Mouse (Mus musculus) urinary bladder, postnatal 25 days (tissue): ENCODE results near the gene Mta3.
"Not testable (repeated sequence)": the region's sequence is repeated elsewhere in the genome, so short reads cannot be mapped to it uniquely, and the experiment has no call there.

Source experiments
- DNase-seq: peaks from one replicate; pipeline ENCODE4 v3.0.0; 2022; ENCODE audit warnings: low spot score

Gene Mta3

DNA sequence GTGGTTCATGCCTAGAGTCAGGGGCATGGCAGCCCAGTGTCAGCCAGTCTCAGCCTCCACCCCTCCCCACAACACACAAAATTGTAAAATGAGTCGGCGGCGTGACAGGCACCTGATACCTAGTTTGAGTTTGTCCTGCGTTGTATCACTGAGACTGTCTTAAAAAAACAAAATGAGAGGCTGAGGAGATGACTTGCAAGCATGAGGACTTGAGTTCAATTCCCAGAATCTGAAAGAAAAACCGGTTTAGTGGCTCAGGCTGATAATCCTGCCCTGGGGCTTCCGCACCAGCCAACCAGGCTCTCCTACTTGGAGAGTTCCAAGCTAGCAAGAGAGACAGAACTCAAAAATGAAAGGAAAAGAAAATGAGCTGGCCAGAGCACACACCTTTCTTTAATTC, 2.9 kb downstream of the Mta3 start:
- no peak for DNase-seq

- DNase-seq = not testable (repeated sequence)
Measured at GRCm38 (mm10) chr17:83709517-83709916, 3.6 kb downstream of the Mta3 start.

- no peak for DNase-seq
Measured at GRCm38 (mm10) chr17:83710639-83711038, 4.7 kb downstream of the Mta3 start.

- no peak for DNase-seq
Measured at GRCm38 (mm10) chr17:83712341-83712740, 6.4 kb downstream of the Mta3 start.

DNA sequence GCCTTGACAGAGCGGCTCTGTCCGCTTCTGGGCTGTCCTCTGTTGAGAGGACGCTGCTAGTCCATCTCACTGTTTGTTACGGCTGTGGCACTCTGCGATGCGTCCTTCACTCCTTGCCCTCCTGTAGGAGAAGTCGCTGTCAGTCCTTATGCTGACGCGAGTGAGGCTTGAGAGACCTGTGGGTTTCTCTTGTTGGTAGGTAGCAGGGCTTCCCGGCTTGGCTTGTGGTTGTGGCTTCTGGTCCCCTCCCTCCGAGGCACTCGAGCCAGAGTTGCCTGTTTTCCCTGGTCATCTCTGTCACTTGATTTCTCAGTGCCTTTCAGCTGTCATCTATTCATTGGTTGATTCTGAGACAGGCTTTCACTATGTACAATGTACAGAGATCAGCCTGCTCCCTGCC, 14.5 kb downstream of the Mta3 start:
- no peak for DNase-seq

DNA sequence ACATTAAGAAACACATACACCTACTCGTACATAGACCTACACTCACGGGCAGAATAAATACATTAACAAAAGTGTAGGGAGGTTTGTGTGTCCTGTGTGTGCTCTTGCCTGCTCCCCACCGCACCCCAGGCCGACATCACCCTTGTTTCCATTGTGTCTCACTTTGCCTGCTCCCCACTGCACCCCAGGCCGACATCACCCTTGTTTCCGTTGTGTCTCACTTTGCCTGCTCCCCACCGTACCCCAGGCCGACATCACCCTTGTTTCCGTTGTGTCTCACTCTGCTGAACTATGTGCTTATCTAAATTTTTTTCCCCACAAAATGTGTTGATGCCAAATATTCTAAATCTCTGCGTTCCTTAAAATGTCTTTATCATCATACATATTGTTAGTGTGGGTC, 15.2 kb downstream of the Mta3 start:
- DNase-seq = no peak

DNA sequence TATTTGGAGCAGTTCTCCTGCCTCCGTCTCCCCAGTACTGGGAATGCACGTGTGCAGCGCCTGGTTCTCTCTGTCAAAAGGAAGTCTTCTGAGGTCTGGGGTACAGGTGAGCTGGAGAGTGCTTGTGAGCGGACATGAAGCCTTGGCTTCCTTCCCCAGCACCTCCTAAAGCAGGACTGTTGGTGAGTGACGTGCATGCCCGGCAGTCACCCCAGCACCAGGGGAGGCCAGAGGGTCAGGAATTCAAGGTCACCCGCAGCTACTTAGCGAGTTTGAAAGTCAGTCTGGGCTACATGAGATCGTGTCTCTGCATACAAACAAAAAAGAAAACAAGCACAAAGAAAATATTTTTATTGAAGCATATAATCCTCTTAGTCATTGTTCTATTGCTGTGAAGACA, 17.1 kb downstream of the Mta3 start:
- DNase-seq = no peak

- DNase-seq = no peak
Measured at GRCm38 (mm10) chr17:83726496-83726895, 20.5 kb downstream of the Mta3 start.

DNA sequence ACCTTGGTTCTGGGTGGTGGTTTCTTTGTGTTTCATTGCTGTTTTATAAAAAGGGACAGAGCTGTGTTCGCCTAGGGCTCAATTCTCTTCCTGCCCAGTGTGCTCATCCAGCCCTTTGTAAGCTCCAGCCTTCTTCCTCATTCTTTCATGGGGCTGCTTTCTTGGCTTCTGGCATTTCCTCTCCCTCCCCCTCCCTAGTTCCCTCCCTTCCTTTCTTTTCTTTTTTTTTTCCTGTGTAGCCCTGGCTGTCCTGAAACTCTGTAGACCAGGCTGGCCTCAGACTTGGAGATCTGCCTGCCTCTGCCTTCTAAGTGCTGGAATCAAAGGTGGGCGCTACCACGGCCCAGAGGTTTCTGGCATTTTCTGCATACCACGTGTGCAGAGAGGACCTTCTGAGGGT, 21.7 kb downstream of the Mta3 start:
- no peak for DNase-seq

DNA sequence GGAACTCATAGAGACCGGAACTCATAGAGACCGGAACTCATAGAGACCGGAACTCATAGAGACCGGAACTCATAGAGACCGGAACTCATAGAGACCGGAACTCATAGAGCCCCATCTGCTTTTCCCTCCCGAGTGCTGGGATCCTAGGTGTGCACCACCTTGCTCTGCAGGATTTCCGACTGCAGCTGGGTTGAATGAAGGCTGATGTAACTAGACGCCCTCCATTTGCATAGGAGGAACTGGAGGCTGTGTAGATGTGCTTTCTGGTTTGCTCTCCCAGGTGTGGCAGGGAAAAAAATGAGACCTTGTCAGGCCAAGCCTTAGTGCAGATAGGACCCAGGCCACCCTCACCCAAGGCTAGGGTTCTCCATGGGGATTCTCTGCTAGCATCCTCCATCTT, 23.1 kb downstream of the Mta3 start:
- DNase-seq = no peak

DNA sequence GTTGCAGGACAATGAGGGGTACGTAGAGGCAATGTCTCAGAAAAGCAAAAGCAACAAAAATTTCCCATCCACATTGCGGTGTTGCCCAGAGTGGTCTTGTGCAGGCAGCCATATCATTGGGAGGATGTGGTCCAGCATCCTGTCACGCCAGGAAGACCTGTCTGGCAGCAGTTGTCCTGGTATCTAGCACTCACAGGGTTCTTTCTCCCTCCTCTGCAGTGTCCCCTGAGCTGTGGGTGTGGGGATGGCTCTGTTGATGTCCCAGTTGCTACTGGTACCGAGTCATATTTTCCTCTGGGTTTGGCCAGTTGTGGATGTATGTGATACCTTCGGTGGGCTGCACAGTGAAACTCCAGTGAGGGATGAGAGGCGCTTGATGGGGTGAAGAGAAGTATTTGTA, 24.2 kb downstream of the Mta3 start:
- no peak for DNase-seq

DNA sequence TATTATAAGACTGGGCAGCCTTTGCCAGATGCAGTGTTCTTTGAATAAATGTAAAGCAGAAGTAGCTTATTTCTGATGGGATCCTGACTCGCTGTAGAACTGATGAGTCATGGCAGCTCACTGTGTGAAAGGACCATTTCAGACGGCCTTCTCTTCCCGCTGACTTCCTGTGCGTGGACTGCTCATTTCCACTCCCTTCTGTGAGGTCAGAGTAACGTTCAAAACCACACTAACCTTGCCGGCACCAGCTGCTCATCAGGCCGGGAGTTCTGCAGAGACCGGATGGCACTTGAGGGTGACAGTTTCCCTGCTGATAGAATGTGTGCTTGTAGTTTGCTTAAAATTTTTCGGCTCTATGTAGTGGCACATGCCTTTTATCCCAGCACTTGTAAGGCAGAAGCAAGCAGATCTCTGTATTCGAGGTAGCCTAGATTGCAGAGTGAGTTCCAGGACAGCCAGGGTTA, 26.2 kb downstream of the Mta3 start:
- DNase-seq = no peak

DNA sequence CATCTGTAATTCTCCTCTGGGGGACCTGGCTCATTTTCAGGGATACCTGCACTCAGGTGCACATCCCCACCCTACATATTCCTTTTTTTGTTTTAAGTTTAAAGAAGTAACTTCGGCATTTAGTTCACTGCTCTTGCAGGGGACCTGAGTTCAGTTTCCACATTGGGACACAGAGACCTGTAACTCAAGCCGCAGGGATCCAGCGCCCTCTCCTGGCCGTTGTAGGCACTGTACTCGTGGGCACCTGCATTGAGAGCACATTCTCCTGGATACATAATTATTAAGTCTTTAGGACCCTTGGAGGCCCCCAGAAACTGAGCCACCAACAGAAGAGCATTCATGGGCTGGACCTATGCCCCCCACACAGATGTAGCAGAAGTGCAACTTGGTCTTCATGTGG, 26.8 kb downstream of the Mta3 start:
- peak; percentile 43 for DNase-seq

GRCm38 (mm10) chr17:83736701-83737100, 30.7 kb downstream of the Mta3 start:
- DNase-seq = no peak

- DNase-seq = no peak
Measured at GRCm38 (mm10) chr17:83737775-83738174, 31.8 kb downstream of the Mta3 start.

GRCm38 (mm10) chr17:83740135-83740676, 34.2 kb downstream of the Mta3 start:
- DNase-seq = no peak

DNA sequence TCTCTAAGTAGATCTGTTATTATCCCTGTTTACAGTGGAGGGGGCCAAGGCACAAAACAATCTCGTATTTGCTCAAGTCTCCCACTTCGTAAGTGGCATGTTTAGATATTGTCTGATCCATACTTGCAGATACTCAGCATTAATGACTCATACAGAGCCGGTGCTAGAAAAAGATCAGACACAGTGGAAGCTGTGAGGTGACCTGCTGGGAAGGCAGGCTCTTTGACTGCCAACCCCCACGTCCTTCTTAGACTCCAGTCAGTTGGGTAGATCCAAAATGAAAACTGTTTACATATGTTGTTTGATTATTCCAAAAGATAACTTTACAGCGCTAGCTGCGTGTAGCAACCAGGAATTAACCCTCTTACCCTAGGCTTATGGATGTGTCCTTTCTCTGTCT, 35.3 kb downstream of the Mta3 start:
- no peak for DNase-seq

DNA sequence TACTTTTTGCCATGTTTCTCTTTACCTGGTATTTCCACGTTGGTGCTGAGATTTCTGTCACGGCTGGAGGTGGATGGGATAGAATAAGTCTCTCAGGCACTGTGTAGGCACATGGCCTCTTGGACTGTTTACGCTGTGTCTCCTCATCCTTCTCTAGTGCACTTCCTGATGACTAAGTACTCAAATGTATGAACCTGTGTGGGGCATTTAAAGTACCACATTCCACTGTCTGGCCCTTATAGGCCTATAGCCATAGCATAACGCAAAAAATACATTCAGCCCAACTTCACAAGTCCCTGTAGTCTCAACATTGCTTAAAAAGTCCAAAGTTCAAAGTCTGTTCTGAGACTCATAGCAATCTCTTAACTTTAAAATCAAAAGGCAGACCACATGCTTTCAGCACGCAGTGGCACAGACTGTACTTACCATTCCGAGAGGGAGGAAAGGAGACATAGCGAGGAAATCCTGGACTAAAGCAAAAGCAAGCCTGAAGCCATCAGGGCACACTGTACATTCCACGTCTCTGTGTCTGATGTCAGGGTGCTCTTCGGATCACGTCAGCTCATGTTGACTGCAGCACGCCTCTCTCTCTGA, 38.4 kb downstream of the Mta3 start:
- no peak for DNase-seq

DNA sequence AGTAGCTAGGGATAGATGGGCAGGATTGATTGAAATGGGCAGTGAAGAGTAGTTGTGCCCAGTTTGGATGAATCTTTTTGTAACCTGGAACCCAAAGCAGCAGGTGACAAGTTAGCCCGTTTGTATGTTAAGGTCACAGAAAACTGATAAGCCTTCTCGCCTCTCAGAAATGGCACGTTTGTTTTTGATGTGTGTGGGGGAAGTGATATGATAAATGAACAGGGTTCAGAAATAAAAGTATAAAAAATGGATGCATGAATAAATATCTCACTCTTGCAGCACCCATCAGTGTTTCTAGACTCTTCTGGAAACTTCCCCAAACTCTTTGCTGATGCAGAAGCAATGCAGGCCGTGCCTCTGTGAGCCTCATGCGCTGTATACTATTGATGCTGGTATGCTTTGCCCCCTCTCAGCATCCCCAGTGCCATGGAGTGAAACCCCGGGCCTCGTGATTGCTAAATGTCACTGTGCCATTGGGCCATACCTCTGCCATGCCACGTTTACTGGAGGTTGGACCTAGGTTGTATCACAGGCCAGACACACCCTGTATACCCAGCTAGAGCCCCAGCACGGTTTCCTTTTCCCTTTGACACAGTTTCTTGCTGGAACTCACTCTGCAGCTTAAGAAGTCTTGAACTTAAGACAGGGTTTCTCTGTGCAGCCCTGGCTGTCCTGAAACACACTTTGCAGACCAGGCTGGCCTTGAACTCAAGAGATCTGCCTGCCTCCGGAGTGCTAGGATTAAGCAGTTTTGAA, 41.6 kb downstream of the Mta3 start:
- DNase-seq = no peak

GRCm38 (mm10) chr17:83750216-83750950, 44.4 kb downstream of the Mta3 start:
- no peak for DNase-seq

DNA sequence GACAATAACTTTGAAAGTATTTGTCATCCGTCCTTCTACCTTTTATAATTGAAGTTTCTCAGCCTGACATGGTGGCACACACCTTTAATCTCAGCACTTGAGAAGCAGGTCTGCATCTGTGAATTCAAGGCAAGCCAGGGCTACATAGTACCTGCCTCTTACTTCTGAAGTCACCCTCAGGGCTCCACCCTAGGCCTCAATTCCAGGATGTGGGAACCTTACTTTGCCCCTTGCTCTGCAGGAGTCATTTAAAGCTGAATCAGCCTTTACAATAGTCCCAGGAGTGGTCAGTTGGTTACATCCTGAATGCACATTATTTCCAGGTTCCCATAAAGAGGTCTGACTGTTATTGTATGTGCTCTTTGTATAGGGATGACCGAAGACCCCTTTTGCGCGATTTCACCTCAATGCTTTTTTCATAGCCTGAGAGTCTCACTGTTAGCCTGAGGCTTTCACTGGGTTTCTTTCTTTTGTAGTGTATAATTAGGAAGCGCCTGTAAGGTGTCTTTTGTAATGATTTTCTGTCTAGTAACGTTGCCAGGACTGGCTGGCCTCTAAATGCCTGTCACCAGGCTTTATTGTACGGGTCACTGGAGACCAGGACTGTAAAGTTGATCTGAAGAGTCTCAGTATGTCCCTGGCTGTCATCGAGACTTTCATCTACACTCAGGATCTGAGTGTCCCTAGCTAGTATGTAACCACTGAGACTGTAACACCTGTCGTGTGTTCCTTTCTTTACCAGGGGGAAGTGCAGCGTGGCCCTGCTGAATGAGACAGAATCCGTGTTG, 47.3 kb downstream of the Mta3 start:
- no peak for DNase-seq

GRCm38 (mm10) chr17:83758096-83758495, 52.1 kb downstream of the Mta3 start:
- DNase-seq = no peak
